Mouse (Mus musculus) liver, postnatal 0 days (tissue): ENCODE measurements around the gene Rnd2.

Source experiments
- CTCF ChIP-seq: sonication (generic); IDR thresholded peaks from 2 replicates; pipeline ENCODE4 v1.5.1; 2016; ENCODE audit warnings: antibody characterized with exemption, low read depth
- EP300 ChIP-seq: IDR thresholded peaks from 2 replicates; pipeline ENCODE4 v1.6.1; 2016; ENCODE audit warnings: antibody characterized with exemption, low read depth, mild to moderate bottlenecking

DNA sequence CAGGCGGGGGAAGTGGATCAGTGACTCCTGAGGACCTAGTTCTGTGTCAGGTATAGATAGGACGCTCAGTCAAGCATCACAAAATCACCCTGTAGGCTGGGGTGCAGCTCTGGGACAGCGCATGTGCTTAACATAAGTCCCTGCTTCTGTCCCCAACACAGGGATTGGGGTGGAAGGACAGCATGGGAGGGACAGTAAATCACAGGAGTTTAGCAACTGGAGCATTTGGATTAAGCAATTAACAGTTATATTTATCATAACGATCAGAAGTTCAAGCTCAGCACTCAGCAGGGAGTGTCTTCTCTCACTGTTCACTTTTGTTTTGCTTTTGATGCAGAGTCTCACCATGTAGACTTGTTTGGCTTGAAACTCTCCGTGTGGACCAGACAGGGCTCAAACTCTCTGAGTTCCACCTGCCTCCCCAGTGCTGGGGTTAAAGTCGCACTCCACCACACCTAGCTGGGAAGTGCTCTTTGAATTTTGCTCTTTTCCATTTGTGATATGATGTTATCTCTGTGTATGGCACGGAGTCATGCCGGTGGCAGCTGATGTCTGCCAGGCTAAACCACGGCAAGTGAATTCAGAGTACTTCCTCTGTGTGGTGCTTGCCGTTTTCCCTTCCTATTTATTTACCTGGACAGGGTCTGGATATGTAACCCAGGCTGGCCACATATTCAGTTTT, 12.6 kb upstream of the Rnd2 start:
- no peak for TF ChIP-seq CTCF
- no peak for TF ChIP-seq EP300
